Mouse (Mus musculus) stomach, postnatal 0 days (tissue): ENCODE data around the gene Ereg. TPM values are rescaled to one million over a fixed set of nuclear protein-coding genes. Genes with fewer than 3 reads are reported as not detected.

Source experiments
- ATAC-seq: fragments of 200-750 bp; cut with Nextera tagmentation; 2 replicates; pipeline ENCODE4 v1.8.0; 2017; ENCODE audit not compliant: low FRiP score, low TSS enrichment
- DNase-seq: peaks from one replicate; pipeline ENCODE4 v3.0.0-alpha.2; 2016; ENCODE audit warnings: low spot score
- H3K27ac ChIP-seq: fragments of 300-500 bp; sonication (generic); replicated peaks from 2 replicates; pipeline ENCODE4 v1.5.1; 2014; ENCODE audit warnings: mild to moderate bottlenecking, control low read depth
- H3K27me3 ChIP-seq: fragments of 300-500 bp; sonication (generic); 2 replicates; pipeline ENCODE4 v1.6.1; 2014; ENCODE audit warnings: low read length; ENCODE audit not compliant: control insufficient read depth, insufficient read depth
- H3K36me3 ChIP-seq: fragments of 300-500 bp; sonication (generic); 2 replicates; pipeline ENCODE4 v1.6.1; 2014; ENCODE audit warnings: low read length, mixed read lengths; ENCODE audit not compliant: control insufficient read depth, insufficient read depth
- H3K4me1 ChIP-seq: fragments of 300-500 bp; sonication (generic); replicated peaks from 2 replicates; pipeline ENCODE4 v1.6.1; 2014; ENCODE audit warnings: antibody characterized with exemption; ENCODE audit not compliant: control insufficient read depth, insufficient read depth
- H3K4me2 ChIP-seq: fragments of 300-500 bp; sonication (generic); replicated peaks from 2 replicates; pipeline ENCODE4 v1.6.1; 2014; ENCODE audit warnings: low read depth, mild to moderate bottlenecking, control low read depth, moderate library complexity
- H3K4me3 ChIP-seq: fragments of 300-500 bp; sonication (generic); 2 replicates; pipeline ENCODE4 v1.5.1; 2014; ENCODE audit warnings: low read depth, low read length, control low read depth
- H3K9ac ChIP-seq: fragments of 300-500 bp; sonication (generic); 2 replicates; pipeline ENCODE4 v1.6.1; 2014; ENCODE audit warnings: mild to moderate bottlenecking, low read length, control low read depth, mixed read lengths
- H3K9me3 ChIP-seq: fragments of 300-500 bp; sonication (generic); 2 replicates; pipeline ENCODE4 v1.6.1; 2016; ENCODE audit warnings: low read length; ENCODE audit not compliant: control insufficient read depth
- CTCF ChIP-seq: IDR thresholded peaks from 2 replicates; pipeline ENCODE4 v1.5.1; 2016; ENCODE audit warnings: antibody characterized with exemption, low read depth, mild to moderate bottlenecking, moderate library complexity
- EP300 ChIP-seq: optimal IDR thresholded peaks from 2 replicates; pipeline ENCODE3; 2016; ENCODE audit warnings: antibody characterized with exemption
- WGBS: fragments of 180-500 bp; shearing (Covaris S2); extraction: QIAGEN DNeasy Blood & Tissue Kit; methylation state at CpG from one replicate; pipeline ENCODE4 v1.1.7; 2014; 5-methylcytosine and 5-hydroxymethylcytosine counted together
- polyA plus RNA-seq: library from polyadenylated mRNA; unstranded; fragments of >200 nt; fragmentation: Nextera tagmentation; extraction: Ambion mirVana; gene quantifications from 2 replicates; pipeline ENCODE4 v1.2.1, GENCODE M21; 2015

Ereg gene
- polyA plus RNA-seq, 1 experiment from 2014 or later = 3.3 TPM

- 60% methylated on average over 2 of the region's 2 CpGs for WGBS
- no peak overlapping the region for H3K4me2 ChIP-seq
- DNase-seq (no peak), ATAC-seq (no peak)
- H3K27ac ChIP-seq = no peak overlapping the region
- H3K4me3 ChIP-seq = no peak overlapping the region
- H3K9ac ChIP-seq = no peak overlapping the region
- H3K36me3 ChIP-seq = no peaks in the 10 kb centered on the region
- H3K4me1 ChIP-seq = no peaks in the 10 kb centered on the region
- no peaks in the 10 kb centered on the region for H3K27me3 ChIP-seq
- TF ChIP-seq CTCF (no peak), EP300 (no peak)
- H3K9me3 ChIP-seq = no peaks in the 10 kb centered on the region
Measured at GRCm38 (mm10) chr5:91037756-91038155, 36.7 kb upstream of the Ereg start.

GRCm38 (mm10) chr5:91038547-91038946, 35.9 kb upstream of the Ereg start:
- Histone ChIP-seq H3K9ac (no peak overlapping the region), H3K36me3 (no peaks in the 10 kb centered on the region), H3K4me3 (no peak overlapping the region), H3K27ac (no peak overlapping the region), H3K27me3 (no peaks in the 10 kb centered on the region), H3K9me3 (no peaks in the 10 kb centered on the region), H3K4me2 (no peak overlapping the region), H3K4me1 (no peaks in the 10 kb centered on the region)
- DNase-seq (peak; percentile 96), ATAC-seq (peak; percentile 99)
- TF ChIP-seq EP300 = peak; percentile 53
- peak; percentile 76 for TF ChIP-seq CTCF
- WGBS = 11% methylated on average over 2 of the region's 2 CpGs

GRCm38 (mm10) chr5:91038963-91039362, 35.5 kb upstream of the Ereg start:
- peak; percentile 57 for ATAC-seq
- WGBS = 66% methylated on average over 2 of the region's 2 CpGs
- H3K27ac ChIP-seq = no peak overlapping the region

GRCm38 (mm10) chr5:91047987-91048386, 26.4 kb upstream of the Ereg start:
- no peak overlapping the region for H3K4me2 ChIP-seq
- no peak overlapping the region for H3K27ac ChIP-seq
- no peaks in the 10 kb centered on the region for H3K36me3 ChIP-seq
- H3K9ac ChIP-seq = no peak overlapping the region
- H3K4me3 ChIP-seq = no peak overlapping the region
- no peaks in the 10 kb centered on the region for H3K4me1 ChIP-seq
- TF ChIP-seq CTCF = no peak
- TF ChIP-seq EP300 = peak; percentile 42
- no peaks in the 10 kb centered on the region for H3K27me3 ChIP-seq
- DNase-seq (no peak), ATAC-seq (no peak)
- H3K9me3 ChIP-seq = no peaks in the 10 kb centered on the region
- WGBS = 33% methylated on average over 6 of the region's 6 CpGs

More at GRCm38 (mm10) chr5:91038963-91039362, 35.5 kb upstream of the Ereg start:
- H3K27me3 ChIP-seq = no peaks in the 10 kb centered on the region
- H3K36me3 ChIP-seq = no peaks in the 10 kb centered on the region
- no peak for DNase-seq
- TF ChIP-seq EP300 (no peak), CTCF (no peak)
- no peak overlapping the region for H3K4me2 ChIP-seq
- no peak overlapping the region for H3K9ac ChIP-seq
- H3K4me3 ChIP-seq = no peak overlapping the region
- no peaks in the 10 kb centered on the region for H3K9me3 ChIP-seq
- H3K4me1 ChIP-seq = no peaks in the 10 kb centered on the region

- no peak for DNase-seq
- no peak overlapping the region for H3K27ac ChIP-seq
- ATAC-seq = no peak
- TF ChIP-seq CTCF (no peak), EP300 (peak; percentile 15)
- no peaks in the 10 kb centered on the region for H3K4me1 ChIP-seq
- no peak overlapping the region for H3K4me2 ChIP-seq
- WGBS = 53% methylated on average over 8 of the region's 8 CpGs
- H3K9ac ChIP-seq = no peak overlapping the region
- H3K27me3 ChIP-seq = no peaks in the 10 kb centered on the region
- H3K36me3 ChIP-seq = no peaks in the 10 kb centered on the region
- no peak overlapping the region for H3K4me3 ChIP-seq
- no peaks in the 10 kb centered on the region for H3K9me3 ChIP-seq
Measured at GRCm38 (mm10) chr5:91048397-91048796, 26.0 kb upstream of the Ereg start.

- H3K27me3 ChIP-seq = no peaks in the 10 kb centered on the region
- no peaks in the 10 kb centered on the region for H3K9me3 ChIP-seq
- no peaks in the 10 kb centered on the region for H3K36me3 ChIP-seq
- no peak overlapping the region for H3K4me3 ChIP-seq
- no peak for ATAC-seq
- DNase-seq = no peak
- TF ChIP-seq CTCF (no peak), EP300 (no peak)
- H3K27ac ChIP-seq = no peak overlapping the region
- WGBS = 57% methylated on average over 4 of the region's 4 CpGs
- H3K4me2 ChIP-seq = no peak overlapping the region
- 0 out of 2 replicates have a peak, but pooled peaks cover 4% of the 10 kb centered on the region for H3K4me1 ChIP-seq
- no peak overlapping the region for H3K9ac ChIP-seq
Measured at GRCm38 (mm10) chr5:91072340-91072739, 2.1 kb upstream of the Ereg start.
